Mouse (Mus musculus): ENCODE results near the gene Dna2. TPM values are rescaled to one million over a fixed set of nuclear protein-coding genes. Genes with fewer than 3 reads are reported as not detected.
A peak's percentile ranks its signal among the peaks of the same experiment; 100 is the strongest.

Dna2 gene
- polyA plus RNA-seq, 1 experiment, result 5.1 TPM

DNA sequence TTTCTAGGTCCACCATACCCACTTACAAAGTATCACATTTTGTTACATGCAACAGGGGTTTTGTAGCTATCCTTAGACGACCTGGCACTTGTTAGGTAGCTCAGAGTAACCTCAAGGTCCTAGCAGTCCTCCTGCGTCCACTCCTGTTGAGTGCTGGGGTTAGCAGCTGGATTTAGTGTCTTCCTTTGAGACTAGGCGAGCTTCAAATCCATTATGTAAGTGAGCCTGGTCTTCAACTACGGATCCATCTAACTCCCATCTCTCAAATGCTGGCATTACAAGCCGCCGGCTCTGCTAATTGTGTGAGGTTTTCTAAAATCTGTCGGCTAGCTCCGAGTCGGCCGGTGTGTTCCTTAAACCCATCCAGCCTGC lies 32.8 kb downstream of the Dna2 start:
- Histone ChIP-seq H3K4me1 (ENCODE audit: control insufficient read depth, insufficient read depth, low read length) (0 out of 2 replicates have a peak, but pooled peaks cover 2% of the 10 kb centered on the region), H3K27ac (ENCODE audit: insufficient read depth, low read length) (no peak overlapping the region), H3K4me3 (ENCODE audit: insufficient read depth, low read length) (peak overlapping the region; percentile 41)
- TF ChIP-seq CTCF (IDR thresholded peaks at IDR 0.05; ENCODE audit: borderline replicate concordance, insufficient read depth, low read length) (no peak), POLR2A (IDR thresholded peaks at IDR 0.05; ENCODE audit: low read depth, low read length) (no peak)

DNA sequence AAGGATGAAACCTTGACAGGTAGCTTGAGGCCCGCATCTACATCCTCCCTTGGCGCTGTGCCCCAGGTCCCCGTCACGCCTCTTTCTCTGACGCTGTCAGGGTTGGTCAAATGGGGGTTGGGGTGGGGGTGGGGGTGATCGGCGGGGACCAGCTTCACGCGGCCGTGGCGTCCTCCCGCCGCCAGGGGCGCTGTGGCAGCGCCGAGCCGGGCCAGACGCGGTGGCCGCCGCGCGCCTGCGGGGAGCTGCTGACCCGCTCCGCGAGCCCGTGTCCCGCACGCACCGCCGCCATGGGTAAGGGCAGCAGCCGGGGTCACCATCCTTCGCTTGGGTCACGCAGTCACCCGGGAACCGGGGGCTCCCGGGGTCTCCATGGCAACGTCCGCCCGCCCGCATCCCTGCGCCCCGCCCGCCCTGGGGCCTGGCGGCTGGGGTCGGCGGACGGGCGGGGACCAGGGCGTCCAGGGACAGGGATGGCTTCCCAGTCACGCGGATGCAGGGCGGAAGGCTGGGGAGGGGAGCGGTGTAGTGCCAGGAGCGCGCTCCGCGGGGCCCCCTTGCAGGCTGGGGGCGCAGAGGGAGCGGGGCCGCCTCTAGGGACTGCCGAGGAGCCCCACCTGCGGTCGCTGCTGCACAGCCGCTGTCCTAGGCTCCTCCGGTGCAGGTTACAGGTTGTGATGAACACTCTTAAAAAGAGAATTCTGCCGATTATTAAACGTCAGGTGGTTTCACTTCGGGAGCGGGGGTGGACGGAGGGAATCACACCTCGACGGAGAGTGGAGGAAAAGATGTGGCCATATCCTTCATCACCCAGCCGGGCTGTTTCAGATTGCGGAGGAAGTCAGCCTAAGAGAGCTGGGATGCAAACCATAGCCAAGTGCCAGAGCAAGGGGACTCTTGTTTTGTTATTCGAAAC lies 33.5 kb downstream of the Dna2 start, which contains the start of gene Rufy2:
TSS of gene Rufy2 (plus strand) at position 185 of the 916 bp plus-strand sequence.
- Histone ChIP-seq H3K4me1 (ENCODE audit: control insufficient read depth, insufficient read depth, low read length) (0 out of 2 replicates have a peak, but pooled peaks cover 2% of the 10 kb centered on the region), H3K4me3 (ENCODE audit: insufficient read depth, low read length) (peak within 1 kb of the TSS; percentile 83), H3K27ac (ENCODE audit: insufficient read depth, low read length) (no peak within 1 kb of the TSS)
- peak; percentile 47 for TF ChIP-seq CTCF (IDR thresholded peaks at IDR 0.05; ENCODE audit: borderline replicate concordance, insufficient read depth, low read length)
- TF ChIP-seq POLR2A (IDR thresholded peaks at IDR 0.05; ENCODE audit: low read depth, low read length), result peak; percentile 76

DNA sequence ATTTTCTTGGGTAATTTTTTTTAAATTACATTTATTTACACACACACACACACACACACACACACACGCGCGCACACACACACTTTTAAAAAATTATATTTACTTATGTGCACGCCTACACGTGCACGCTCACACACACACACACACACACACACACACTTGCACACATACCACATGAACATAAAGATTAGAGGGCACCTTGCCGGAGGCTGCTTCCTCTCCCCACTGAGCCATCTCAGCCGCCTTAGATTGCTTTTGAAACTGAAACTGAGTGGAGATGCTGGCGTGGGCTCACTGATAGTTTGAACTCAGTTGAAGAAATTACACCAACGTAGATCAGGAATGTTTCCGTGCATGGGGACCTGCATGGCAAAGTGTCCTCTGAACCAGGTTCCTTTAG lies 37.2 kb downstream of the Dna2 start:
- TF ChIP-seq POLR2A (IDR thresholded peaks at IDR 0.05; ENCODE audit: low read depth, low read length) (no peak), CTCF (IDR thresholded peaks at IDR 0.05; ENCODE audit: borderline replicate concordance, insufficient read depth, low read length) (no peak)
- Histone ChIP-seq H3K4me3 (ENCODE audit: insufficient read depth, low read length) (no peak overlapping the region), H3K4me1 (ENCODE audit: control insufficient read depth, insufficient read depth, low read length) (0 out of 2 replicates have a peak, but pooled peaks cover 2% of the 10 kb centered on the region)

DNA sequence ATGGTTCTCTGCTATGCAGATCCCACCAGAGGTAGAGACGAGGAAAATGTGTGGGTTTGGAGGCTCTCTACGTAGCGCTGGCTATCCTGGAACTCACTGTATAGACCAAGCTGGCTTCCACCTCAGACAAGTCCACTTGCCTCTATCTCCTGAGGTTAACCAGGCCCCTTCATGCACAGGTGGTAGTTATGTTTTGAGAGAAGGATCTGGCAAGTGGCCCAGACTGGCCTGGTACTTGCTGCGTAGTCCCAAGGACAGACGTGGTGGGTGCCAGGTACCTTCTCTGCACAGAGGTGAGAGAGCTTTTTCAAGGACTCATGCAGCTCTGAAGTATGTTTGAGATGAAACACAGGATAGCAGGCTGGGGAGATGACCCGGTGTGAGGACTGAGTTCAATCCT lies 37.7 kb downstream of the Dna2 start:
- H3K4me3 ChIP-seq (ENCODE audit: insufficient read depth, low read length), result no peak overlapping the region
- H3K4me1 ChIP-seq (ENCODE audit: control insufficient read depth, insufficient read depth, low read length), result 0 out of 2 replicates have a peak, but pooled peaks cover 2% of the 10 kb centered on the region
- TF ChIP-seq POLR2A (IDR thresholded peaks at IDR 0.05; ENCODE audit: low read depth, low read length), result no peak
- TF ChIP-seq CTCF (IDR thresholded peaks at IDR 0.05; ENCODE audit: borderline replicate concordance, insufficient read depth, low read length), result no peak
- H3K27ac ChIP-seq (ENCODE audit: insufficient read depth, low read length), result no peak overlapping the region

More for the DNA sequence above, 37.2 kb downstream of the Dna2 start:
- no peak overlapping the region for H3K27ac ChIP-seq (ENCODE audit: insufficient read depth, low read length)

DNA sequence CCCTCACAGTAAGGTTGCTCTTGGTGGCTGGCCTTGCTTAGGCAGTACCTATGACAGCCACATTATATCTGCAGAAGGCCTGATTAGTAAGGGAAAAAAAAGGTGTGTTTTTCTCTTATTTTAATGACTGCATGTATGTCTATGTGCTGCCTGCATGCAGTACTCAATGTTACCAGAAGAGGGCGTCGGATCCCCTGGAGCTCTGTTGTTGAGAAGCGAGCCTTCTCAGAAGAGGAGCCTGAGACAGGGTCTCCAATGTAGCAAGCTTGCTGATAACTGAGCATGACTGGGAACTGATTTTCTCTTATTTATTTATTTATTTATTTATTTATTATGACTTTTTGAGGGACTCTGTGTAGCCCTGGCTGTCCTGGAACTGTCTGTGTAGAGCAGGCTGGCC lies 40.5 kb downstream of the Dna2 start:
- H3K27ac ChIP-seq (ENCODE audit: insufficient read depth, low read length), result no peak overlapping the region
- no peaks in the 10 kb centered on the region for H3K4me1 ChIP-seq (ENCODE audit: control insufficient read depth, insufficient read depth, low read length)
- H3K4me3 ChIP-seq (ENCODE audit: insufficient read depth, low read length), result no peak overlapping the region
- TF ChIP-seq POLR2A (IDR thresholded peaks at IDR 0.05; ENCODE audit: low read depth, low read length), result no peak
- TF ChIP-seq CTCF (IDR thresholded peaks at IDR 0.05; ENCODE audit: borderline replicate concordance, insufficient read depth, low read length), result no peak

DNA sequence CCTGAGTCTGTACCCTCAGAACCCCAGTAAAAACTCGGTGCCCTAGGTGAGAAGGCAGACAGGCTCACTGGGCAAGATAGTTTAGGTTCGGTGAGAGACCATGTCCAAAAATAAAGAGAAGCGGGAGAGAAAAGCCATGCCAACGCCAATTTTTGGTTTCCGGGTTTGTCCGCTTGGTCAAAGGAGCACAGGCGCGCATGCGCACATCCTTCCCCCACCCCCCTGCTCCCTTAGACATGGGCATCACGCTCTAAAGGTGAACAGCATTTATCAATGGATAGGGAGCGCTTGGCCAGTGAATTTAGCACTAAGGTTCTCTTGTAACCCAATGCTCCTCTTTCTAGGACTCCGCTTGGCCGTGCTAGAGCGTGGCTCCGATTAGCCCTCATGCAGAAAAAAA lies 43.8 kb downstream of the Dna2 start:
- Histone ChIP-seq H3K4me1 (ENCODE audit: control insufficient read depth, insufficient read depth, low read length) (no peaks in the 10 kb centered on the region), H3K27ac (ENCODE audit: insufficient read depth, low read length) (no peak overlapping the region), H3K4me3 (ENCODE audit: insufficient read depth, low read length) (no peak overlapping the region)
- TF ChIP-seq CTCF (IDR thresholded peaks at IDR 0.05; ENCODE audit: borderline replicate concordance, insufficient read depth, low read length) (no peak), POLR2A (IDR thresholded peaks at IDR 0.05; ENCODE audit: low read depth, low read length) (no peak)

DNA sequence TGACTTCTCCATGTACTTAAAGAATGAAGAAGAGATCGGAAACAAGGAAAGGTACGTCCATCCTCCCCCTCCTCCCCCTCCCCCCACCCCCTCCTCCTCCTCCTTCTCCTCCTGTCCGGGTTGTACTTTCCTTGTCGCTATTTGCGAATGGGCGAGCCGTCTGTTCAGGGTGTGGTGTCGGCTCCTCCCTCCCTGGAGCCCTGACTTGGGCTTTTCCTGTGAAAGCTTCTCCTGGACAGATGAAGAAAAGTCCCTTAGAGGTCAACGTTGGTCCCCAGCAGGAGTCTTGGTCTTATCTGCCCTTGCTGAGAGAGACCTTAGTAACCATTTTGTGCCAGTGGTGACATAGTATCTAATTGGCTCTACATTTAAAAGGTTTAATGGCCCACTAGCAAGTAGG lies 47.2 kb downstream of the Dna2 start:
- no peak overlapping the region for H3K27ac ChIP-seq (ENCODE audit: insufficient read depth, low read length)
- TF ChIP-seq POLR2A (IDR thresholded peaks at IDR 0.05; ENCODE audit: low read depth, low read length), result no peak
- TF ChIP-seq CTCF (IDR thresholded peaks at IDR 0.05; ENCODE audit: borderline replicate concordance, insufficient read depth, low read length), result no peak
- H3K4me3 ChIP-seq (ENCODE audit: insufficient read depth, low read length), result no peak overlapping the region
- H3K4me1 ChIP-seq (ENCODE audit: control insufficient read depth, insufficient read depth, low read length), result no peaks in the 10 kb centered on the region

DNA sequence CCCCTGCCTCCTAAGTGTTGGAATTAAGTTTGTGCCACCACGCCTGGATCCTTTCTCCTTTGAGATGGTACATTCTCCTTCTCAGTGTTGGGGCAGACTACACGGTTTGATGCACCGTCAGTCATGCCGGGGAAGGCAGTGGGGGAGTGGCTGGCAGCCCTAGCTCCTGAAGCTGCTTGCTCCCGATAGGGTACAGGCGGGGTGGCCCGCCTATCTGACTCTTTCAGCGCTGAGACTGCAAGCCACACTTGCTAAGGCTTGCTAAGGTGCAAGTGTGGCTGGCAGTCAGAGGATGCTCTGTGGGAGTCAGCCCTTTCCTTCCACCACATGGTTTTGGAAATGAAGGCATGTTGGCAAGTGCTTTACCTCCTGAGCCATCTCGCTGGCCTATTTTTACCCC lies 53.8 kb downstream of the Dna2 start:
- Histone ChIP-seq H3K4me3 (ENCODE audit: insufficient read depth, low read length) (no peak overlapping the region), H3K27ac (ENCODE audit: insufficient read depth, low read length) (no peak overlapping the region), H3K4me1 (ENCODE audit: control insufficient read depth, insufficient read depth, low read length) (no peaks in the 10 kb centered on the region)
- TF ChIP-seq CTCF (IDR thresholded peaks at IDR 0.05; ENCODE audit: borderline replicate concordance, insufficient read depth, low read length) (no peak), POLR2A (IDR thresholded peaks at IDR 0.05; ENCODE audit: low read depth, low read length) (no peak)

DNA sequence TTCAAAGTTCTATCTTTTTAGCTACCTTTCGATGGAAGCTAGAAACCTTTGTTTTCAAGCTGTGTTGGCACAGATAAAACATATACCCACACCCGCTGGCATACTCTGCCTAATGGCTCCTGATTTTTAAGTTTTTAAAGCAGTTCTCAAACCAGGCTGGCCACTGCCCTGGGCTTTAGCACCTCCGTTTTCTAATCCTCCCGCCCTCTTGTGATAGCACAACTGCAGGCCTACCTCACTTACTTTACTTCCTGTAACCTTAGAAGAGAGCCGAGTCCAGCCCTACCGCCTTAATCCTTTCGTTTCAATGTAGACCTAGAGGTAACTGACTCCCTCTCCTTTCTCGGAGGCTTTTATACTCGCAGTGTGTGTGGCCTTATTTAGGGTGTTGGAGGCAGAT lies 56.4 kb downstream of the Dna2 start:
- TF ChIP-seq CTCF (IDR thresholded peaks at IDR 0.05; ENCODE audit: borderline replicate concordance, insufficient read depth, low read length) (no peak), POLR2A (IDR thresholded peaks at IDR 0.05; ENCODE audit: low read depth, low read length) (no peak)
- H3K4me1 ChIP-seq (ENCODE audit: control insufficient read depth, insufficient read depth, low read length), result no peaks in the 10 kb centered on the region
- H3K4me3 ChIP-seq (ENCODE audit: insufficient read depth, low read length), result no peak overlapping the region
- H3K27ac ChIP-seq (ENCODE audit: insufficient read depth, low read length), result no peak overlapping the region

DNA sequence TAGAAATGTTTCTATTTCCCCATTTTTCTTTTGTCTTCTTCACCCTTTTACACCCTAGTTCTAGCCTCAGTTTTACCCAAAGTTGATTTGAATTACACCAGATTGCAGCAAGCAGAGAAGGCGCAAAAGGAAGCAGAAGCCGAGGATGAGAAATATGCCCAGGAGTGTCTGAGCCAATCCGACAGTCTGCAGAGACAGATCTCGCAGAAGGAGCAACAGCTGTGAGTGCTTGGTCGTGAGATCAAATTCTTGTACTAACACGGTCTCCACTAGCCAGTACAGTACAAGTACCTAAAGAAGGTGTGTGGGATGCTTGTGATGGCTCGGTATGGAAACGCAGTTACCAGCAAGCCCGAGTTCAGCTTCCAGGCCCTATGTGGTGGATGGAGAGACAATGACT lies 57.7 kb downstream of the Dna2 start:
- Histone ChIP-seq H3K4me1 (ENCODE audit: control insufficient read depth, insufficient read depth, low read length) (no peaks in the 10 kb centered on the region), H3K27ac (ENCODE audit: insufficient read depth, low read length) (no peak overlapping the region), H3K4me3 (ENCODE audit: insufficient read depth, low read length) (no peak overlapping the region)
- no peak for TF ChIP-seq POLR2A (IDR thresholded peaks at IDR 0.05; ENCODE audit: low read depth, low read length)
- TF ChIP-seq CTCF (IDR thresholded peaks at IDR 0.05; ENCODE audit: borderline replicate concordance, insufficient read depth, low read length), result no peak

All from embryonic fibroblast, embryonic 13.5 days (primary cell).